Mouse (Mus musculus) forebrain, embryonic 13.5 days (tissue): Measurements from ENCODE around the gene Arhgef25. TPM values are rescaled to one million over a fixed set of nuclear protein-coding genes. Genes with fewer than 3 reads are reported as not detected.
A peak's percentile ranks its signal among the peaks of the same experiment; 100 is the strongest.

Experiments
- ATAC-seq: fragments of 200-750 bp; cut with Nextera tagmentation; 2 replicates; pipeline ENCODE4 v1.8.0; 2017
- H3K27ac ChIP-seq: fragments of 300-500 bp; sonication (generic); 2 replicates; pipeline ENCODE4 v1.5.1; 2015; ENCODE audit warnings: inconsistent platforms, mild to moderate bottlenecking, moderate library complexity
- H3K27me3 ChIP-seq: fragments of 300-500 bp; sonication (generic); 2 replicates; pipeline ENCODE4 v1.6.1; 2015; ENCODE audit warnings: mild to moderate bottlenecking, inconsistent platforms
- H3K36me3 ChIP-seq: fragments of 300-500 bp; sonication (generic); 2 replicates; pipeline ENCODE4 v1.6.1; 2015; ENCODE audit warnings: mild to moderate bottlenecking, inconsistent platforms; ENCODE audit not compliant: poor library complexity, severe bottlenecking
- H3K4me1 ChIP-seq: fragments of 300-500 bp; sonication (generic); 2 replicates; pipeline ENCODE4 v1.6.1; 2015; ENCODE audit warnings: inconsistent platforms
- H3K4me2 ChIP-seq: fragments of 300-500 bp; sonication (generic); 2 replicates; pipeline ENCODE4 v1.6.1; 2015; ENCODE audit warnings: inconsistent platforms, mild to moderate bottlenecking, moderate library complexity
- H3K4me3 ChIP-seq: fragments of 300-500 bp; sonication (generic); 2 replicates; pipeline ENCODE4 v1.5.1; 2015; ENCODE audit warnings: mild to moderate bottlenecking, inconsistent platforms
- H3K9ac ChIP-seq: fragments of 300-500 bp; sonication (generic); 2 replicates; pipeline ENCODE4 v1.6.1; 2015; ENCODE audit warnings: mild to moderate bottlenecking, inconsistent platforms
- H3K9me3 ChIP-seq: fragments of 300-500 bp; sonication (generic); replicated peaks from 2 replicates; pipeline ENCODE4 v1.6.1; 2016; ENCODE audit warnings: inconsistent platforms
- WGBS: fragments of 180-500 bp; shearing (Covaris S2); methylation state at CpG from one replicate; pipeline ENCODE4 v1.1.7; 2015; 5-methylcytosine and 5-hydroxymethylcytosine counted together
- polyA plus RNA-seq: library from polyadenylated mRNA; unstranded; fragments of >200 nt; fragmentation: Nextera tagmentation; extraction: Ambion mirVana; gene quantifications from 2 replicates; pipeline ENCODE4 v1.2.1, GENCODE M21; 2015

The Arhgef25 gene
- polyA plus RNA-seq, result 24.3 and 25.8 TPM in 2 replicates

DNA sequence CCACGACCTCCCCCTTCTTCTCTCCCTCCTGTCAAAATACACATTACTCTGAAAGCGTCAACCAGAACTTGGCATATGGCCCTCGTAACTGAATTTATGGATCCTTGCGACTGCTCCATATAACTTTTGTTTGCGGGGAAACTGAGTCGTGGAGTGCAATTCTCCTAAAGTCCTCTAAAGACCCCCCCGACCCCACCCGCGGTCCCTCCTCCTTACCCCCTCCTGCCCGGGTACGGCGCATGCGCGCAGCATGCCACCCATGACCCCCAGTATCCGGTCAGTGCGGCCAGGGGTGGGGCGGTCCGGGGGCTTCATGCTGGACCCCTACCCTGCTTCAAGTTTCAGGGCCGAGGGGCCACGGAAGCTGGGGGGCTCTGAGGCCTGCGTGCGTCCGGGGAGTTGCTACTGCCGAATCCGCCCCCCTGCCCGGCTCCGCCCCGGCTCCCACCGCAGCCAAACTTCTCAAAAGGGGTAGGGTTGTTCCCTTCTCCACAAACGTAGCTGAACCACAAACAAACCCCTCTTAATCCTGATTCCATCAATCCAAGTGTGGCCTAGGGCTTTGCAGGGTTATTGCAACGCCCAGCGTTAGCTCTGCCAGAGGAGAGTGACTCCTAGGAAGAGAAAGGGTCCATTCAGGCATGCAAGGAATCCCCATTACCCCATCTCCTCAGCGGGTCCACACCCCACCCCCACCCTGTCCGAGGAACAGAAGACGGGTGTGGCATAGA, at the start of gene Arhgef25:
Arhgef25 (minus strand) TSS at position 433 of the 731 bp plus-strand sequence.
- H3K4me1 ChIP-seq, result peaks cover 42% of the 10 kb centered on the region
- H3K4me2 ChIP-seq, result peak within 1 kb of the TSS; percentile 96
- peak within 1 kb of the TSS; percentile 71 for H3K4me3 ChIP-seq
- H3K9ac ChIP-seq, result peak within 1 kb of the TSS; percentile 84
- 1% methylated on average over 35 of the region's 35 CpGs for WGBS
- H3K27ac ChIP-seq, result peak within 1 kb of the TSS; percentile 90
- H3K36me3 ChIP-seq, result peaks cover 35% of the 10 kb centered on the region
- no peaks in the 10 kb centered on the region for H3K27me3 ChIP-seq
- no peak for ATAC-seq
- no peaks in the 10 kb centered on the region for H3K9me3 ChIP-seq

- Histone ChIP-seq H3K27me3 (no peaks in the 10 kb centered on the region), H3K27ac (no peak overlapping the region), H3K4me1 (no peaks in the 10 kb centered on the region), H3K4me3 (no peak overlapping the region), H3K9me3 (no peaks in the 10 kb centered on the region), H3K9ac (no peak overlapping the region), H3K4me2 (no peak overlapping the region), H3K36me3 (peaks cover 88% of the 10 kb centered on the region)
- WGBS, result 77% methylated on average over 18 of the region's 18 CpGs
- no peak for ATAC-seq
Observed at GRCm38 (mm10) chr10:127238241-127238824, 48.5 kb upstream of the Arhgef25 start.

DNA sequence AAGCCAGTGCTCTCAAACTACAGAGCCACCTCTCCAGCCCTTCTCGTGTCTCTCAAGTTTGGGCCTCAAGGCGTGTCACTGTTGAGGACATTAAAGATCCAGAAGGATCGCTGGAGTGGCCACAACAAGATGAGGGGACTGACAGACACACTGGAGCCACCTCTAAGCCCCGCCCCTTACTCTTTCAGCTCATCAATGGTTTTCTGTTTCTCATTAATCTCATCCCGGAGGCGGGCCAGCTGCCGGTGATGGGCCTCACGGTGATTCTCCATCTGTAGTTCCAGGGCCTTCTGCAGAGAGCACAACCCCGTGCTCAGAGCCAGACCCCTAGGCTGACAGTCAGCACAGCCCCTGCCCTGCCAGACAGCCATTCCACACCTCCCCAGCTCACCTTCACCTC, 46.7 kb upstream of the Arhgef25 start:
- Histone ChIP-seq H3K4me1 (no peaks in the 10 kb centered on the region), H3K9ac (no peak overlapping the region), H3K36me3 (peaks cover 81% of the 10 kb centered on the region), H3K4me2 (no peak overlapping the region), H3K9me3 (no peaks in the 10 kb centered on the region), H3K27ac (no peak overlapping the region), H3K4me3 (no peak overlapping the region), H3K27me3 (no peaks in the 10 kb centered on the region)
- WGBS, result 47% methylated on average over 9 of the region's 9 CpGs
- no peak for ATAC-seq

DNA sequence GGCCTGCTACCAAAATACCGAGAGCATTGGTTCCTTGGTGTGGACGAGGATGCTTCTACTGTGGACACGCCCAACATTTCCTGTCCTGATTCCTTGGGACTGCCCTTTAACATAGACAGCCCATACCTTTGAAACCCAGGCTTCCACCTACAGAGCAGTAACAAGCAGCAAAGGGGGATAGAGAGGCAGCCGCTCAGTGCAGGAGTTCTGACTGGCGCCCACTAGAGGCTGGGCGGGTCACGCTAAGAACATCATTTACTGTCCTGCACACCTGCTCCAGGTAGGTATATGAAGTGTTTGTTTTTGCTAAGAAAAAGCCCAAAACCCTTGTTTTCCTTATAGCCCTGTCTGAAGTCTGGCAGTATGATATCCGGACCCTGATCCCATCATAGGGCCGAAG, 43.3 kb upstream of the Arhgef25 start:
- Histone ChIP-seq H3K36me3 (peaks cover 75% of the 10 kb centered on the region), H3K27ac (no peak overlapping the region), H3K4me3 (no peak overlapping the region), H3K4me2 (no peak overlapping the region), H3K4me1 (no peaks in the 10 kb centered on the region), H3K27me3 (no peaks in the 10 kb centered on the region), H3K9me3 (no peaks in the 10 kb centered on the region), H3K9ac (no peak overlapping the region)
- 86% methylated on average over 9 of the region's 9 CpGs for WGBS
- no peak for ATAC-seq

DNA sequence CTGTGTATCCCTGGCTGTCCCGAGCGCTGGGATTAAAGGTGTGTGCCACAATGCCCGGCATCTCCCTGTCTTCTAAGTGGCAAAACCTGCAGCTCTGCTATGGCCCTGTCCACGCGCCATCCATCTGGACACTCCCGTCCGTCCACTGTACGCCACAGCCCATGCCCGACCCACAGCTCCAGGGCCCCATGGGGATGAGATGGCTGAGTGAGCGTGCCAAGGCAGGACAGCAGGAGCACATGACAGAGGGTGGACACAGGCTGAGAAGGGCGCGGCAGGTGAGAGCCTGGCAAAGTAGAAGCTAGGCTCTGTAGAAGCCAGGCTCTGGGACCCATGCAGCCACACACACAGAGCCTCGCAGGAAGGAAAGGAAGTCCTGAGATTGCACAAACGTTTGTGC, 41.9 kb upstream of the Arhgef25 start:
- H3K4me3 ChIP-seq, result no peak overlapping the region
- ATAC-seq, result no peak
- no peaks in the 10 kb centered on the region for H3K9me3 ChIP-seq
- H3K4me2 ChIP-seq, result no peak overlapping the region
- WGBS, result 87% methylated on average over 14 of the region's 14 CpGs
- H3K4me1 ChIP-seq, result no peaks in the 10 kb centered on the region
- H3K27ac ChIP-seq, result no peak overlapping the region
- H3K36me3 ChIP-seq, result peaks cover 73% of the 10 kb centered on the region
- no peak overlapping the region for H3K9ac ChIP-seq
- no peaks in the 10 kb centered on the region for H3K27me3 ChIP-seq

DNA sequence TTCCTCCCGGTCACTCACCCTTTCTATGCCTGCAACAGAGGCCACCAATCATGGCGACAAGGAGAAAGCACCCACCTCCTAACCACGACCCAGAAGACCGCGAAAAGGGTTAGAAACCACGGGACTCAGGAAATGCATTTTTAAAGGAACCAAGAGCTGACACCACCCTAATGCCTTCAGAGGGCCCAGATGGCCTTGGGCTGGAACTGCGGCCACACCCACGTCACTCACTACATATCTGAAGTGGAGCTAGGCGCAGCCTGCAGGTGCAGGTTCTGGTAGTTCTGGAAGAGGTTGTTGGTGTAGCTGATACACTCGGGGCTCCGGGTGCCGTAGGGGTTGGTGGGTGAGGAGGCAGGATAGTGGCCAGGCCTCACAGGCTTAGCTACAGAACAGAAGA, 40.8 kb upstream of the Arhgef25 start:
- Histone ChIP-seq H3K9me3 (no peaks in the 10 kb centered on the region), H3K4me3 (no peak overlapping the region), H3K4me1 (no peaks in the 10 kb centered on the region), H3K27me3 (no peaks in the 10 kb centered on the region), H3K4me2 (no peak overlapping the region), H3K27ac (no peak overlapping the region), H3K9ac (no peak overlapping the region), H3K36me3 (peaks cover 66% of the 10 kb centered on the region)
- ATAC-seq, result no peak
- WGBS, result 92% methylated on average over 12 of the region's 12 CpGs

- H3K27me3 ChIP-seq, result no peaks in the 10 kb centered on the region
- H3K9me3 ChIP-seq, result no peaks in the 10 kb centered on the region
- no peaks in the 10 kb centered on the region for H3K4me1 ChIP-seq
- no peak overlapping the region for H3K27ac ChIP-seq
- no peak overlapping the region for H3K4me2 ChIP-seq
- H3K36me3 ChIP-seq, result peaks cover 59% of the 10 kb centered on the region
- no peak overlapping the region for H3K9ac ChIP-seq
- WGBS, result 24% methylated on average over 4 of the region's 4 CpGs
- H3K4me3 ChIP-seq, result no peak overlapping the region
- ATAC-seq, result peak; percentile 55
Observed at GRCm38 (mm10) chr10:127228897-127229296, 39.0 kb upstream of the Arhgef25 start.

DNA sequence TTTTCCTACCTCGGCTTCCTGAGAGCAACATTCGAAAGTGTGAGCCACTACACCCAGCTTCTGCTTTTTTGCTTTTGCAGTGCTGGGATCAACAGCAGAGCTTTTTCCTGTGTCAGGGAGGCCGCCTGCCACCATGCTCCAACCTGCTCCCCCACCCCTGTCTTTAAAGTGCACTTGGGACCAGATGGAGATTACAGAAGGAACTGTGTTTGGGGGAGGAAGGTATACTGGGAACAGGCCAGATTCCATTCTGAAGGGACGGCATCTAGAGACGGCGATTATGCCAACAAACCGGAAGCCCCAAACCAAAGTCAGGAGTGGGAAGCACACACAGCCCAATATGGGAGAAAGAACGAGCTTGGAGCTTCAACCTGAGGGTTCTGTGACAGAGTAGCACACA, 37.3 kb upstream of the Arhgef25 start:
- H3K4me3 ChIP-seq, result no peak overlapping the region
- WGBS, result 85% methylated on average over 8 of the region's 8 CpGs
- H3K27ac ChIP-seq, result no peak overlapping the region
- no peak for ATAC-seq
- no peaks in the 10 kb centered on the region for H3K27me3 ChIP-seq
- H3K36me3 ChIP-seq, result peaks cover 48% of the 10 kb centered on the region
- no peaks in the 10 kb centered on the region for H3K9me3 ChIP-seq
- H3K4me1 ChIP-seq, result no peaks in the 10 kb centered on the region
- H3K9ac ChIP-seq, result no peak overlapping the region
- H3K4me2 ChIP-seq, result no peak overlapping the region

- WGBS, result 76% methylated on average over 8 of the region's 8 CpGs
- Histone ChIP-seq H3K36me3 (peaks cover 42% of the 10 kb centered on the region), H3K27me3 (no peaks in the 10 kb centered on the region), H3K27ac (no peak overlapping the region), H3K4me1 (no peaks in the 10 kb centered on the region), H3K9me3 (no peaks in the 10 kb centered on the region), H3K4me3 (no peak overlapping the region), H3K9ac (no peak overlapping the region), H3K4me2 (no peak overlapping the region)
- ATAC-seq, result 0 out of 2 replicates have a peak, but pooled peaks have one; percentile 19
Observed at GRCm38 (mm10) chr10:127226318-127226895, 36.5 kb upstream of the Arhgef25 start.

- no peaks in the 10 kb centered on the region for H3K9me3 ChIP-seq
- 33% methylated on average over 10 of the region's 10 CpGs for WGBS
Observed at GRCm38 (mm10) chr10:127225732-127226131, 35.8 kb upstream of the Arhgef25 start.

GRCm38 (mm10) chr10:127225213-127225612, 35.3 kb upstream of the Arhgef25 start:
- no peaks in the 10 kb centered on the region for H3K27me3 ChIP-seq
- H3K4me2 ChIP-seq, result no peak overlapping the region
- 25% methylated on average over 6 of the region's 6 CpGs for WGBS
- H3K27ac ChIP-seq, result no peak overlapping the region
- peaks cover 31% of the 10 kb centered on the region for H3K36me3 ChIP-seq
- no peak overlapping the region for H3K9ac ChIP-seq
- H3K4me3 ChIP-seq, result no peak overlapping the region
- no peaks in the 10 kb centered on the region for H3K9me3 ChIP-seq
- ATAC-seq, result no peak
- H3K4me1 ChIP-seq, result no peaks in the 10 kb centered on the region

More at GRCm38 (mm10) chr10:127225732-127226131, 35.8 kb upstream of the Arhgef25 start:
- no peak for ATAC-seq
- no peak overlapping the region for H3K9ac ChIP-seq
- no peak overlapping the region for H3K27ac ChIP-seq
- H3K27me3 ChIP-seq, result no peaks in the 10 kb centered on the region
- no peak overlapping the region for H3K4me2 ChIP-seq
- H3K4me3 ChIP-seq, result no peak overlapping the region
- no peaks in the 10 kb centered on the region for H3K4me1 ChIP-seq
- peaks cover 36% of the 10 kb centered on the region for H3K36me3 ChIP-seq

GRCm38 (mm10) chr10:127218339-127218738, 28.5 kb upstream of the Arhgef25 start:
- WGBS, result 86% methylated on average over 2 of the region's 2 CpGs
- Histone ChIP-seq H3K9me3 (no peaks in the 10 kb centered on the region), H3K4me3 (no peak overlapping the region), H3K27ac (no peak overlapping the region), H3K36me3 (no peaks in the 10 kb centered on the region), H3K4me1 (no peaks in the 10 kb centered on the region), H3K9ac (no peak overlapping the region), H3K27me3 (no peaks in the 10 kb centered on the region), H3K4me2 (no peak overlapping the region)
- ATAC-seq, result no peak
